Mouse (Mus musculus) activated CD4-positive, CD25-positive, alpha-beta regulatory T cell (primary cell): Measurements from ENCODE around the gene Ascl5. TPM values are rescaled to one million over a fixed set of nuclear protein-coding genes. Genes with fewer than 3 reads are reported as not detected.

Source experiments
- polyA plus RNA-seq, 2 experiments: library from polyadenylated mRNA; unstranded; fragments of 100-300 nt; shearing (Covaris generic); gene quantifications; one replicate each; pipeline ENCODE4 v1.2.1; 2017

Gene Ascl5
- not detected for polyA plus RNA-seq

DNA sequence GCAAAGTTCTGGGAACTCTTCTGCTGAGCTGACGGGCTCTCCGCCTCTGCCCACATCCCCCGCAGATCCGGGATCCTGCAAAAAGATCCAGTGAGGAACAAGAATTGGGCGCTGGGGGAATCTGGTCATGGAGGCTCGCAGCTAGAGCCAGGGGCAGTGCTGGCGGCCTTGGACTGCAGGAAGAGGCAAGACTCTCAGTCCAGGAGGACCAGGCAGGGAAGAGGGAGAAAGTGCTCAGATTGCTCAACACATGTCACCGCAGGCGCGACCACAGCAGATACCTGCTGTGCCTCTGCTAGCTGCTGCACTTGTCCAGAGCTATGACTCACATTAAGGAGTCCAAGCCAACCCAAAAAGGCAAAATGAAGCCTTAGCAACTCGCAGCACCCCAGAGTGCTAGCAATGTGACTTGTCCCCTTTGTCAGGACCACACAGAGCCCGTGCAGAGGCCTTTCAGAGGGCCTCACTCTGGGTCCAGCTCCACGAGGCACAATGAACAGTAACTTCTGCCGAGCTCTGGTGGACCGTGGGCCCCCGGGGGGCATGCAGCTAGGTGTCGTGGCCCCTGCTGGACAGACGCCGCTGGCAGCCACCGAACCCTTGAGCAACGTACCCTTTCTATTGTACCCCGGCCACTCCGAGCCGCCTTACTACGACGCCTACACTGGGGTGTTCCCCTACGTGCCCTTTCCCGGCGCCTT lies at the start of gene Ascl5:
Gene Ascl5 (plus strand): TSS at position 493 of the 701 bp plus-strand sequence.

DNA sequence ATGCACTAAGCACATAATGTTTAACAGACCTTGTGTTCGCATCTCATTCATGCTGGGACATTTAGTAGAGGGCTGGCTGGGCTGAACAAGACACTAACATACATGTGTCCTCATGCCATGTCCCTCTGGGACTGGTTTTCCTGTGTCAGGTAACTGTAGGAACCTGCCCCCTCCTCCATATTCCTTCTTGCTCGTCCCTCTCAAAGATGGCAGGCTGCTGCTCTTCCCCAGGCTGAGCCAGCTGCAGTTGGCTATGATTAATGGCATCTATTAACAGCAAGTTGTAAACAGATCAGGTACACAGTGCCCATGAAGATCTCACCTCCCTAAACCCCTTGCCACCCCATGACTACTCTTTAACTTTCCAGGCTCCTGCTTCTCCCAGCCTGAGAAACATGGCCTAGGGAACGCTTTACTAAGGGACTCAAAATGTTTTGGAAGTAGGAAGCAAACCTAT lies 44.3 kb upstream of the Ascl5 start, which contains the start of gene Igfn1:
Gene Igfn1 (minus strand): TSS at position 51 of the 457 bp plus-strand sequence.

DNA sequence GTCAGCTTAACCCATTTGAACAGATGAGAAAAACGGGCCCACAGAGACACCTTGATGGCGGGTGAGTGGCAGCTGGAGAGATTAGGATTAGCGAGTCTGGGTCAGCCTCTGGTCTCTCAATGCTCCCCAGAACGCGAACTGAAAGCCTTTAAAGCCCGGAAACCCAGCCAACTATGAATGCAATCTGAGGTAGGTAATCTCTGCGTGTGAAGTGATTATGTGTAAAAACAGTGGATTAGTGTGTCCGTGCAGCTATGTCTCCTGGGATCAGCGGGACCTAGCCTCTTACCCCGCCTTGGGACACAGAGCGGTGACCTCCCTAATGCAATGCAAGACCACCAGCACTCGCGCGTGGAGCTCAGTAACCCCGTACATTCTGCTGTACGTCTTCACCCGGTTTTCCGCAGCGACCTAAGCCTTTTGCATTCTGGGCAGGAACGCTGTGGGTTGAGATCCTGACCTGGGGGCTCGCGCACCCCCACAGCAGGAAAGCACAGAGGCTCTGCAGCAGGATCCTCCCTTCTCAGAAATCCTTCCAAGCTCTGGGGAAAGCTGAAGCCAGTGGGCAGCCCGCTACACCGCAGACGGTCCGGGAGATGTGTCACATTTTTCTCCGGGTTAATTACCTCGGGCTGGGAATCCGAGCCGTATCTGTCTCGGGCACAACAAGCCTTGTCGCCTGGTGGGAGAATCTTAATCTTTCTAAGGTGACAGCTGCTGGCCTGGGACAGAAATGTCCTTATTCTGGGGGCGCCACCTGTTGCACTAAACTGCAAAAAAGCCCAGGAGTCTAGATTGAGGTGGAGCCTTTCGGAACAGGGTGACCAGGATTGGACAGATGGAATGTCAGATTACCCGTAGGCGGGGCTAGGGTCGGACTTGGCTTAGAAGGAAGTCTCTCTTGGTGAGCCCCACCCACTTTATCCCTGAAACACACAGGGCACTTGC lies 43.1 kb upstream of the Ascl5 start, which contains the start of gene Tmem9:
Gene Tmem9 (plus strand): TSS at position 940 of the 948 bp plus-strand sequence.

DNA sequence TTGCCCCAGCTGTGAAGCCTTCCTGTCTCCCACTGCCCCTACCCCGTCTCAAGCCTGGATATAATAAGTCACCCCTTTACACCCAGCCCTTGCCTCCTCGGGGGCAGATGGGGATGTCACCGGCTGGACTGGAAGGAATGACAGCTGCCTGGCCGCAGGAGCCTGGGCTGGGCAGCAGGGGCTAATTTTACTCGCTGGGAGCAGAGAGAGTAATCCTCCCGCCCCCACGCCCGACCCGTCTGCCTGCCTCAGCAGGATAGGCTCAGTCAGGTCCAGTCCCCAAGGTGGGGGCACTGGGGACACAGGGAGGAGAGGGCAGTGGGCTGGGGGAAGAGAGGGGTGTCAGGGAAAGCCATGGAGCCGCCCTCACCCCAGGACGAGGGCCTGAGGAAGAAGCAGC lies 1.9 kb downstream of the Ascl5 start, which contains the start of gene Cacna1s:
Gene Cacna1s (plus strand): TSS at position 204 of the 400 bp plus-strand sequence.

Other genes starting within 250 kb of the Ascl5 start
- gene Lad1, start 232.2 kb upstream of the Ascl5 start, polyA plus RNA-seq = 10 to 100 TPM; 25.5 to 26.0 TPM
- 1 to 10 TPM in 1 of 2 experiments, under 1 TPM in 1; 0.28 to 1.2 TPM for gene Tnnt2, start 214.4 kb upstream of the Ascl5 start, polyA plus RNA-seq
- gene Pkp1, start 131.6 kb upstream of the Ascl5 start, polyA plus RNA-seq = under 1 TPM; 0.07 TPM
- gene Igfn1, start 44.5 kb upstream of the Ascl5 start, polyA plus RNA-seq = under 1 TPM in 1 of 2 experiments, not detected in 1; 0.11 TPM
- gene Tmem9, start 42.7 kb upstream of the Ascl5 start, polyA plus RNA-seq = 10 to 100 TPM; 34.1 to 44.0 TPM
- gene Cacna1s, start 1.9 kb downstream of the Ascl5 start, polyA plus RNA-seq = 1 to 10 TPM in 1 of 2 experiments, under 1 TPM in 1; 0.54 to 4.3 TPM
- 10 to 100 TPM; 51.3 to 57.6 TPM for gene Kif21b, start 80.6 kb downstream of the Ascl5 start, polyA plus RNA-seq
- gene Mroh3, start 162.0 kb downstream of the Ascl5 start, polyA plus RNA-seq = not detected
- gene Inava, start 183.5 kb downstream of the Ascl5 start, polyA plus RNA-seq = under 1 TPM in 1 of 2 experiments, not detected in 1; 0.33 TPM
- under 1 TPM; 0.20 to 0.48 TPM for gene Gpr25, start 210.1 kb downstream of the Ascl5 start, polyA plus RNA-seq